Mouse (Mus musculus): Measurements from ENCODE around the gene Selenoo. TPM values are rescaled to one million over a fixed set of nuclear protein-coding genes. Genes with fewer than 3 reads are reported as not detected.

The Selenoo gene
- polyA plus RNA-seq, 1 experiment from 2014 or later: 23.0 TPM

DNA sequence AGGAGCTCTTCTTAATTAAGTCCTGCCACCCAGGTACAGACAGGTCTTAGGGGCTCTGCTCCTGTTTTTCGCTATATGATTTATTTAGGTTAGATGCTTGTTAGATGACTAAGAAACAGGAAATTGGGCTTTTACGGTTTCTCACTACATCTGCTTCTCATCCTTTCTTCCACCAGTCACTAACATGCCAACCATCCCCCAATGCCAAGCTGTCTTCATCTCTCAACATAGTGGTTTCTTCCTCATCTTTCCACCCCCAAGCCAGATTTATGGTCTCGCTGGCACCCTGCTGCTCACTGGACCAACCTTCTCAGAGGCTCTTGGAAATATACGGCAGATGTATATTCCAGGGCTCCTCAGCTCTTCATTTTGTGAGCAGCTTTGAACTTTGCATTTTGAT lies 1.8 kb downstream of the Selenoo start:
- H3K27ac ChIP-seq: no peak overlapping the region
- H3K9me3 ChIP-seq (ENCODE audit: control insufficient read depth, low read length): no peaks in the 10 kb centered on the region
- no peak for DNase-seq (ENCODE audit: low spot score)
- peak overlapping the region; percentile 97 for H3K4me2 ChIP-seq (replicated peaks)
- no peaks in the 10 kb centered on the region for H3K27me3 ChIP-seq (ENCODE audit: control insufficient read depth, insufficient read depth, low read length)
- no peak for ATAC-seq (ENCODE audit: low FRiP score)
- 87% methylated on average over 4 of the region's 4 CpGs for WGBS
- H3K4me1 ChIP-seq (replicated peaks; ENCODE audit: control insufficient read depth, insufficient read depth, low read length): peaks cover 21% of the 10 kb centered on the region
- peaks cover 55% of the 10 kb centered on the region for H3K36me3 ChIP-seq (replicated peaks; ENCODE audit: control insufficient read depth, insufficient read depth)
- H3K9ac ChIP-seq: no peak overlapping the region
- no peak overlapping the region for H3K4me3 ChIP-seq (replicated peaks; ENCODE audit: low read length)

DNA sequence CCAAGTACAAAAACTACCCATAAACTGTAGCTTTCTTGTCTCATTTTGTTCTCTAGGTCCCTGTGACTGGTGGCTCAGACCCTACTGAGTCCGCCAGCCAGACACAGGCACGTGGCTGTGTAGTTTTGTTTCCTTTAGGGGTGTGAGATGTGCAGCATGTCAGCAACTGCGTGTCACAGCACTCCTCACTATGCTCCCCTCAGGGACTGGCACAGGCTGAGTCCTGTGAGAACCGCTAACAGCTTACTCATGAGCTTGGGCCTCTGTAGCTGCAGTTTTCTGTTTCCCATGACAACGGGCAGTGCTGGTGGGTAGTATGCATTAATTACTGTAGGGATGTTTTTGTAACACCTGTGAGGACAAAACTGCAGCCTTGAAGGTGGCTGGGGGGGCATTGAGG lies 3.3 kb downstream of the Selenoo start:
- H3K4me3 ChIP-seq (replicated peaks; ENCODE audit: low read length): no peak overlapping the region
- DNase-seq (ENCODE audit: low spot score) (no peak), ATAC-seq (ENCODE audit: low FRiP score) (no peak)
- no peak overlapping the region for H3K9ac ChIP-seq
- H3K4me1 ChIP-seq (replicated peaks; ENCODE audit: control insufficient read depth, insufficient read depth, low read length): peaks cover 21% of the 10 kb centered on the region
- H3K4me2 ChIP-seq (replicated peaks): no peak overlapping the region
- no peaks in the 10 kb centered on the region for H3K9me3 ChIP-seq (ENCODE audit: control insufficient read depth, low read length)
- peaks cover 55% of the 10 kb centered on the region for H3K36me3 ChIP-seq (replicated peaks; ENCODE audit: control insufficient read depth, insufficient read depth)
- no peaks in the 10 kb centered on the region for H3K27me3 ChIP-seq (ENCODE audit: control insufficient read depth, insufficient read depth, low read length)
- no peak overlapping the region for H3K27ac ChIP-seq
- WGBS: 73% methylated on average over 5 of the region's 5 CpGs

DNA sequence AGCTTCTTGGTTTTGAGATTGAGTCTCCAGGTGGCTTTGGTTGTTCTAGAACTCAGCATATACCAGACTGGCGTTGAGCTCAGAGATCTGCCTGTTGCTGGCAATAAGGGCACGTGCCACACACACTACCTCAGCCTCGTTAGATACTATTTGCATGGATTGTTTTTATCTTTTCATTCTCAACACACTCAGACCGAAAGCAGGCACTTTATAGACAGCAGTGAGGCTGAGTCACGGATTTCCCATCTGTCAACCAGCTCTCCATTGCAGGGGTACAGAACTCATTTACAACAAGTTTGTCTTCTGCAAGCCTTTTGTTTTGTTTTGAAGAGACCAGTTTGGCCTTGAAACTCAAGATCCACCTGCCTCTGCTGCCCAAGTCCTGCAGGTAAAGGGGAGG lies 8.6 kb downstream of the Selenoo start:
- ATAC-seq (ENCODE audit: low FRiP score) (no peak), DNase-seq (ENCODE audit: low spot score) (no peak)
- H3K27ac ChIP-seq: no peak overlapping the region
- 93% methylated on average over 5 of the region's 5 CpGs for WGBS
- H3K9me3 ChIP-seq (ENCODE audit: control insufficient read depth, low read length): no peaks in the 10 kb centered on the region
- no peak overlapping the region for H3K4me2 ChIP-seq (replicated peaks)
- H3K9ac ChIP-seq: no peak overlapping the region
- H3K4me1 ChIP-seq (replicated peaks; ENCODE audit: control insufficient read depth, insufficient read depth, low read length): no peaks in the 10 kb centered on the region
- H3K4me3 ChIP-seq (replicated peaks; ENCODE audit: low read length): no peak overlapping the region
- no peaks in the 10 kb centered on the region for H3K27me3 ChIP-seq (ENCODE audit: control insufficient read depth, insufficient read depth, low read length)
- H3K36me3 ChIP-seq (replicated peaks; ENCODE audit: control insufficient read depth, insufficient read depth): peaks cover 99% of the 10 kb centered on the region

DNA sequence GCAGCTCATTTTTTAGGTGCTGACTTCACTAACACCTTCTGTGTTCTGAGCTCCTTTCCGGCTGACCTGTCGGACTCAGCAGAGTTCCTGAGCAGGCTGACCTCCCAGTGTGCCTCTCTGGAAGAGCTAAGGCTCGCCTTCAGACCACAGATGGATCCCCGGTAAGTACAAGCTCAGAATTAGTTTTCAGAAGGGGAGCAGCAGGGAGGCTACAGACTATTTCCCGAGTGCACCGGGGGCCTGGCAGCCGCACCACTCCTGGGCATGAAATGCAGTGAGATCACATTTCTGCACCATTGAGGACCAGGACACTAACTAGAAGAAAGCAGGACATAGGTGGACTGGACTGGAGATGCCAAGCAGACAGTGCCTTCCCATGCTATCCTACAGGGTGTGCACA lies 9.7 kb downstream of the Selenoo start:
- ATAC-seq (ENCODE audit: low FRiP score) (no peak), DNase-seq (ENCODE audit: low spot score) (no peak)
- H3K27ac ChIP-seq: no peak overlapping the region
- no peaks in the 10 kb centered on the region for H3K9me3 ChIP-seq (ENCODE audit: control insufficient read depth, low read length)
- H3K27me3 ChIP-seq (ENCODE audit: control insufficient read depth, insufficient read depth, low read length): no peaks in the 10 kb centered on the region
- H3K4me2 ChIP-seq (replicated peaks): no peak overlapping the region
- peaks cover 99% of the 10 kb centered on the region for H3K36me3 ChIP-seq (replicated peaks; ENCODE audit: control insufficient read depth, insufficient read depth)
- H3K4me3 ChIP-seq (replicated peaks; ENCODE audit: low read length): no peak overlapping the region
- 90% methylated on average over 7 of the region's 7 CpGs for WGBS
- H3K4me1 ChIP-seq (replicated peaks; ENCODE audit: control insufficient read depth, insufficient read depth, low read length): no peaks in the 10 kb centered on the region
- no peak overlapping the region for H3K9ac ChIP-seq

DNA sequence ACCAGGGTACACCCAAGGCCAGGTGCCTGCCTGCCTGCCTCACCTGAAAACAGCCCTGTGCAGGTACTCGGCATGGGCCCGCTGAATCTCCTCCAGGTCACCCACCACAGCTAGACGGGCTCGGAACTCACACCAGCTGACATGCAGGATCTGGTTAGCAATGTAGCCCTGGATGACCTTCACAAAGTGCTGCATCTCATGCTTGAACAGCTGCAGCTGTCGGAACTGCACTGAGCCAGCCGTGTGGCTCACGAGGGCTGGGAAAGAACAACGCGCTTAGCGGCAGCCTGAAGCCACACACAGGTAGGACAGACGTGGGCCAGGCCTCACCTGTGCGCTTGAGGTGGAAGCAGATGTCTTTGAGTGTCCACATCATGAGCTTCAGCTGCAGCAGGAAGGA lies 11.9 kb downstream of the Selenoo start:
- ATAC-seq (ENCODE audit: low FRiP score) (no peak), DNase-seq (ENCODE audit: low spot score) (no peak)
- Histone ChIP-seq H3K4me1 (replicated peaks; ENCODE audit: control insufficient read depth, insufficient read depth, low read length) (no peaks in the 10 kb centered on the region), H3K9ac (no peak overlapping the region), H3K4me3 (replicated peaks; ENCODE audit: low read length) (no peak overlapping the region), H3K27ac (no peak overlapping the region), H3K27me3 (ENCODE audit: control insufficient read depth, insufficient read depth, low read length) (no peaks in the 10 kb centered on the region), H3K4me2 (replicated peaks) (no peak overlapping the region), H3K9me3 (ENCODE audit: control insufficient read depth, low read length) (no peaks in the 10 kb centered on the region), H3K36me3 (replicated peaks; ENCODE audit: control insufficient read depth, insufficient read depth) (peaks cover 99% of the 10 kb centered on the region)
- 90% methylated on average over 12 of the region's 12 CpGs for WGBS

DNA sequence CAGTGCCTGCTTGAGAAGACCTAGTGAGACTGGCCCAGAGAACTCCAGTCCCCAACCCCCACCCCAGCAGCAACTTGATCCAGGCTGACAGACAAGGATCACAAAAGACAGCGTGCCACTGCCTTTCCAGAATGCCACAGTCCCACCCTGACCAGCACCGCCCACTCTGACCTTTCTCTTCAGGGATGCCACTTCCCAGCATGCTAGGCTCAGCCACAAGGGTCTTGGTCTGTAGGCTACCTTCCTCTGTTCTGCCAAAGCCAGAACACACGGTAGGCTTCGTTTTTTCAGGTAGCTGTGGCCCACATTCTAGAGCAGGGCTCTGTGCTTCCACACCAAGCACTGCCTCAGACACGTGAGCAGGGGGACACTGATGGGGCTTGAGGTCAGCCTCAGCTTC lies 13.8 kb downstream of the Selenoo start:
- Histone ChIP-seq H3K9ac (no peak overlapping the region), H3K27ac (no peak overlapping the region), H3K36me3 (replicated peaks; ENCODE audit: control insufficient read depth, insufficient read depth) (peaks cover 99% of the 10 kb centered on the region), H3K4me3 (replicated peaks; ENCODE audit: low read length) (no peak overlapping the region), H3K4me1 (replicated peaks; ENCODE audit: control insufficient read depth, insufficient read depth, low read length) (no peaks in the 10 kb centered on the region), H3K4me2 (replicated peaks) (no peak overlapping the region), H3K27me3 (ENCODE audit: control insufficient read depth, insufficient read depth, low read length) (no peaks in the 10 kb centered on the region), H3K9me3 (ENCODE audit: control insufficient read depth, low read length) (no peaks in the 10 kb centered on the region)
- 46% methylated on average over 5 of the region's 5 CpGs for WGBS
- no peak for ATAC-seq (ENCODE audit: low FRiP score)
- no peak for DNase-seq (ENCODE audit: low spot score)

DNA sequence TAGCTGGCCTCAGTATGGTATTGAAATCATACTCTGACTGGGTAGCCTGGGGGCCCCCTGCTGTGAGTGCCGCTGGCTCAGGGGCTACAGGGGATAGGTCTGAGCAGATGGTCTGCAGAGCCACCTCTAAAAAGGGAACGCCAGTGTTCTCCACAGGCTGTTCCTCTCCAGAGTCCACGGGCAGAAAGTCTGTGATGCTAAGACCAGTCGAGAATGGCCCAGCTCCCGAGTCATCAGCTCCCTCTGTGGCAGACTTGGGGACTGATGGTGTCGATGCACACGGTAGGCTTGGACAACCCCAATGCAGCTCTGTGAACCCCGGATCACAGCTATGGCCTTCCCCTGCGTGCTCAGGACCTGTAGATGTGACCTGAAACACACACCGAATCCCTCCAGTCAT lies 15.0 kb downstream of the Selenoo start:
- ATAC-seq (ENCODE audit: low FRiP score) (no peak), DNase-seq (ENCODE audit: low spot score) (no peak)
- Histone ChIP-seq H3K4me1 (replicated peaks; ENCODE audit: control insufficient read depth, insufficient read depth, low read length) (no peaks in the 10 kb centered on the region), H3K36me3 (replicated peaks; ENCODE audit: control insufficient read depth, insufficient read depth) (peaks cover 99% of the 10 kb centered on the region), H3K27ac (no peak overlapping the region), H3K27me3 (ENCODE audit: control insufficient read depth, insufficient read depth, low read length) (no peaks in the 10 kb centered on the region), H3K4me3 (replicated peaks; ENCODE audit: low read length) (no peak overlapping the region), H3K4me2 (replicated peaks) (no peak overlapping the region), H3K9me3 (ENCODE audit: control insufficient read depth, low read length) (no peaks in the 10 kb centered on the region), H3K9ac (no peak overlapping the region)
- 88% methylated on average over 10 of the region's 10 CpGs for WGBS

DNA sequence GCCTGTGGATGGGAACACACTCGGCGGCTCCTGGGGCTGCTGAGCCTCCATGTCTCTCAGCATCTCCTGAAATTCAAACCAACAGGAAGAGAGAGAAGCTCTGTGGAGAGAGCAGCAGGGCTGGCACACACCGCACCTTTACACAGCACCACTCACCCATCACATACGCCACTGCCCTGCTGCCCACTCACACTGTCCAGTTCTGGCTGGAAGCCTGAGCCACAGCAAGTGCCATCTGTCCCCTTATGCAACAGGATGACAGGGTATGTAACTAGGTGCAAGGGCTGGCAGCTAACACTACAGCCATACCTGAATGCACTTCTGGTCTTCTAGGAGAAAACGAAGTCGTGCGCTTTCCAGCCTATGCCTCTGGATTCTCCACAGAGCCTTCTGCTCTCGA lies 15.5 kb downstream of the Selenoo start:
- Histone ChIP-seq H3K9ac (no peak overlapping the region), H3K4me1 (replicated peaks; ENCODE audit: control insufficient read depth, insufficient read depth, low read length) (no peaks in the 10 kb centered on the region), H3K4me3 (replicated peaks; ENCODE audit: low read length) (no peak overlapping the region), H3K4me2 (replicated peaks) (no peak overlapping the region), H3K27ac (no peak overlapping the region), H3K9me3 (ENCODE audit: control insufficient read depth, low read length) (no peaks in the 10 kb centered on the region), H3K36me3 (replicated peaks; ENCODE audit: control insufficient read depth, insufficient read depth) (peaks cover 99% of the 10 kb centered on the region), H3K27me3 (ENCODE audit: control insufficient read depth, insufficient read depth, low read length) (no peaks in the 10 kb centered on the region)
- WGBS: 96% methylated on average over 8 of the region's 8 CpGs
- no peak for DNase-seq (ENCODE audit: low spot score)
- ATAC-seq (ENCODE audit: low FRiP score): no peak

DNA sequence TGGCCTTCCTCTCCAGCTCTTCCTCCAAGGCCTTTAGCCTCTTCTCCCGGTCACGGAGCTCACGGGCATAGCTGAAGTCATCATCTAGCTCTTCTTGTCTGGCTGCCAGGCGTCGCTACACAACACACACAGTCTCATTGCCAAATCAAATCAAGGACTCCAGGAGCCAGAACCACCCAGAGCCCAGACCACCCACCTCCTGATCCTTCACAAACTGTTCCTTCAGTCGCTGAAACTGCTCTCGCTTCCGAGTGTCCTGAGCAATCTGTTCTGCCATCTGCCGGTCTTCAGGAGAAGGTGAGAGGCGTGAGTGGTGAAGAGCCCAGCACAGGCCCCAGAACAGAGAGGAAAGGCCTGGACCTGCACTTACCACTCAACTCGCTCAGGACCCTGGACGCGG lies 17.2 kb downstream of the Selenoo start:
- Histone ChIP-seq H3K4me2 (replicated peaks) (no peak overlapping the region), H3K27me3 (ENCODE audit: control insufficient read depth, insufficient read depth, low read length) (no peaks in the 10 kb centered on the region), H3K9me3 (ENCODE audit: control insufficient read depth, low read length) (no peaks in the 10 kb centered on the region), H3K4me1 (replicated peaks; ENCODE audit: control insufficient read depth, insufficient read depth, low read length) (no peaks in the 10 kb centered on the region), H3K36me3 (replicated peaks; ENCODE audit: control insufficient read depth, insufficient read depth) (peaks cover 99% of the 10 kb centered on the region), H3K27ac (no peak overlapping the region), H3K4me3 (replicated peaks; ENCODE audit: low read length) (no peak overlapping the region), H3K9ac (no peak overlapping the region)
- no peak for DNase-seq (ENCODE audit: low spot score)
- no peak for ATAC-seq (ENCODE audit: low FRiP score)
- 89% methylated on average over 13 of the region's 13 CpGs for WGBS

DNA sequence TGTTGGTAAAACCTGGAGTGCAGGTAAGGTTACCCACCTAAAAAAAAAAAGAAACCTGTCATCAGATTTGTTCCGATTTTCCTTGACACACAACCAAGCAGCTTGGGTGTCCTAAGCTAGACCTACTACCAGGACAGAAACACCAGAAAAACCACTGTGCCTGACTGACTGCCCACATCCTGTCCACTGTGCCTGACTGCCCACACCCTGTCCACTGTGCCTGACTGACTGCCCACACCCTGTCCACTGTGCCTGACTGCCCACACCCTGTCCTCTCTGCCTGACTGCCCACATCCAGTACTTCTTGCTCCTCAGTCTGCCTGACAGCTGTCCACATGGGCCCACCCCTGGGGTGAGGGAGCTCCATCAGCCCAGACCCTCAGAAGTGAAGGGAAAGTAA lies 18.1 kb downstream of the Selenoo start:
- 97% methylated on average over 1 of the region's 1 CpGs for WGBS
- no peak overlapping the region for H3K9ac ChIP-seq
- H3K9me3 ChIP-seq (ENCODE audit: control insufficient read depth, low read length): no peaks in the 10 kb centered on the region
- no peaks in the 10 kb centered on the region for H3K4me1 ChIP-seq (replicated peaks; ENCODE audit: control insufficient read depth, insufficient read depth, low read length)
- peaks cover 99% of the 10 kb centered on the region for H3K36me3 ChIP-seq (replicated peaks; ENCODE audit: control insufficient read depth, insufficient read depth)
- H3K4me3 ChIP-seq (replicated peaks; ENCODE audit: low read length): no peak overlapping the region
- DNase-seq (ENCODE audit: low spot score) (no peak), ATAC-seq (ENCODE audit: low FRiP score) (no peak)
- no peaks in the 10 kb centered on the region for H3K27me3 ChIP-seq (ENCODE audit: control insufficient read depth, insufficient read depth, low read length)
- no peak overlapping the region for H3K27ac ChIP-seq
- H3K4me2 ChIP-seq (replicated peaks): no peak overlapping the region
